Mouse (Mus musculus) hindbrain, embryonic 15.5 days (tissue): ENCODE results near the gene Selenoi. TPM values are rescaled to one million over a fixed set of nuclear protein-coding genes. Genes with fewer than 3 reads are reported as not detected.
A peak's percentile ranks its signal among the peaks of the same experiment; 100 is the strongest.

Experiments used
- ATAC-seq: fragments of 200-750 bp; cut with Nextera tagmentation; 2 replicates; pipeline ENCODE4 v1.8.0; 2017; ENCODE audit warnings: low read depth, moderate number of reproducible peaks, moderate TSS enrichment; ENCODE audit not compliant: low FRiP score
- H3K27ac ChIP-seq: fragments of 300-500 bp; sonication (generic); replicated peaks from 2 replicates; pipeline ENCODE4 v1.5.1; 2015; ENCODE audit warnings: mild to moderate bottlenecking, inconsistent platforms
- H3K27me3 ChIP-seq: fragments of 300-500 bp; sonication (generic); 2 replicates; pipeline ENCODE4 v1.6.1; 2015; ENCODE audit warnings: control low read depth, inconsistent platforms
- H3K36me3 ChIP-seq: fragments of 300-500 bp; sonication (generic); 2 replicates; pipeline ENCODE4 v1.6.1; 2015; ENCODE audit warnings: control low read depth, inconsistent platforms
- H3K4me1 ChIP-seq: fragments of 300-500 bp; sonication (generic); replicated peaks from 2 replicates; pipeline ENCODE4 v1.6.1; 2015; ENCODE audit warnings: control low read depth, inconsistent platforms
- H3K4me2 ChIP-seq: fragments of 300-500 bp; sonication (generic); 2 replicates; pipeline ENCODE4 v1.6.1; 2015; ENCODE audit warnings: moderate library complexity, mild to moderate bottlenecking, inconsistent platforms
- H3K4me3 ChIP-seq: fragments of 300-500 bp; sonication (generic); 2 replicates; pipeline ENCODE4 v1.5.1; 2015; ENCODE audit warnings: mild to moderate bottlenecking, inconsistent platforms
- H3K9ac ChIP-seq: fragments of 300-500 bp; sonication (generic); 2 replicates; pipeline ENCODE4 v1.6.1; 2015; ENCODE audit warnings: inconsistent platforms
- H3K9me3 ChIP-seq: fragments of 300-500 bp; sonication (generic); 2 replicates; pipeline ENCODE4 v1.6.1; 2016; ENCODE audit warnings: control low read depth, inconsistent platforms
- WGBS: fragments of 180-500 bp; shearing (Covaris S2); methylation state at CpG from one replicate; pipeline ENCODE4 v1.1.7; 2015; 5-methylcytosine and 5-hydroxymethylcytosine counted together
- polyA plus RNA-seq: library from polyadenylated mRNA; unstranded; fragments of >200 nt; fragmentation: Nextera tagmentation; extraction: Ambion mirVana; gene quantifications from 2 replicates; pipeline ENCODE4 v1.2.1, GENCODE M21; 2015

Selenoi gene
- 24.8 and 25.0 TPM in 2 replicates for polyA plus RNA-seq

- Histone ChIP-seq H3K9me3 (no peaks in the 10 kb centered on the region), H3K27ac (peak within 1 kb of the TSS; percentile 92), H3K4me2 (peak within 1 kb of the TSS; percentile 87), H3K36me3 (no peaks in the 10 kb centered on the region), H3K4me3 (peak within 1 kb of the TSS; percentile 80), H3K9ac (peak within 1 kb of the TSS; percentile 79), H3K4me1 (peaks cover 30% of the 10 kb centered on the region), H3K27me3 (no peaks in the 10 kb centered on the region)
- peak; percentile 100 for ATAC-seq
- WGBS = 3% methylated on average over 71 of the region's 71 CpGs
Observed at GRCm38 (mm10) chr5:30232271-30232971, at the start of gene Selenoi. TSS of gene Selenoi (plus strand) at chr5:30232581.

GRCm38 (mm10) chr5:30187687-30188485, 44.5 kb upstream of the Selenoi start:
- peaks cover 35% of the 10 kb centered on the region for H3K36me3 ChIP-seq
- H3K4me3 ChIP-seq = no peak overlapping the region
- no peak for ATAC-seq
- WGBS = 96% methylated on average over 12 of the region's 12 CpGs
- H3K27me3 ChIP-seq = no peaks in the 10 kb centered on the region
- no peak overlapping the region for H3K27ac ChIP-seq
- H3K4me1 ChIP-seq = no peaks in the 10 kb centered on the region
- no peak overlapping the region for H3K9ac ChIP-seq
- no peaks in the 10 kb centered on the region for H3K9me3 ChIP-seq
- H3K4me2 ChIP-seq = no peak overlapping the region

- Histone ChIP-seq H3K27me3 (no peaks in the 10 kb centered on the region), H3K9me3 (no peaks in the 10 kb centered on the region), H3K36me3 (peaks cover 5% of the 10 kb centered on the region)
Observed at GRCm38 (mm10) chr5:30192452-30192851, 39.9 kb upstream of the Selenoi start.

GRCm38 (mm10) chr5:30195340-30195739, 37.0 kb upstream of the Selenoi start:
- Histone ChIP-seq H3K4me2 (no peak overlapping the region), H3K36me3 (no peaks in the 10 kb centered on the region; the same call in 1 of the 2 replicates), H3K4me1 (no peaks in the 10 kb centered on the region), H3K9me3 (no peaks in the 10 kb centered on the region), H3K27me3 (no peaks in the 10 kb centered on the region), H3K4me3 (no peak overlapping the region), H3K27ac (no peak overlapping the region), H3K9ac (no peak overlapping the region)
- 90% methylated on average over 5 of the region's 5 CpGs for WGBS
- ATAC-seq = no peak

More at GRCm38 (mm10) chr5:30192452-30192851, 39.9 kb upstream of the Selenoi start:
- Histone ChIP-seq H3K4me3 (no peak overlapping the region), H3K4me1 (no peaks in the 10 kb centered on the region), H3K9ac (no peak overlapping the region), H3K4me2 (no peak overlapping the region), H3K27ac (no peak overlapping the region)
- ATAC-seq = no peak
- WGBS = 87% methylated on average over 1 of the region's 1 CpGs

- no peaks in the 10 kb centered on the region for H3K27me3 ChIP-seq
- no peak overlapping the region for H3K27ac ChIP-seq
- 85% methylated on average over 7 of the region's 7 CpGs for WGBS
- H3K9me3 ChIP-seq = no peaks in the 10 kb centered on the region
- 0 out of 2 replicates have a peak, but pooled peaks cover 5% of the 10 kb centered on the region for H3K4me1 ChIP-seq
- no peak for ATAC-seq
- no peak overlapping the region for H3K4me2 ChIP-seq
- H3K9ac ChIP-seq = no peak overlapping the region
- H3K36me3 ChIP-seq = no peaks in the 10 kb centered on the region
- H3K4me3 ChIP-seq = no peak overlapping the region
Observed at GRCm38 (mm10) chr5:30198257-30198656, 34.1 kb upstream of the Selenoi start.

- no peak overlapping the region for H3K27ac ChIP-seq
- H3K27me3 ChIP-seq = no peaks in the 10 kb centered on the region
- ATAC-seq = peak; percentile 71; the same call in 1 of the 2 replicates
- H3K9ac ChIP-seq = no peak overlapping the region
- no peaks in the 10 kb centered on the region for H3K36me3 ChIP-seq
- H3K4me3 ChIP-seq = no peak overlapping the region
- no peaks in the 10 kb centered on the region for H3K9me3 ChIP-seq
- H3K4me2 ChIP-seq = no peak overlapping the region
- 45% methylated on average over 5 of the region's 5 CpGs for WGBS
- 0 out of 2 replicates have a peak, but pooled peaks cover 5% of the 10 kb centered on the region for H3K4me1 ChIP-seq
Observed at GRCm38 (mm10) chr5:30201521-30201920, 30.9 kb upstream of the Selenoi start.

GRCm38 (mm10) chr5:30202221-30202620, 30.2 kb upstream of the Selenoi start:
- Histone ChIP-seq H3K9ac (no peak overlapping the region), H3K4me1 (0 out of 2 replicates have a peak, but pooled peaks cover 5% of the 10 kb centered on the region), H3K36me3 (no peaks in the 10 kb centered on the region), H3K4me2 (no peak overlapping the region), H3K4me3 (no peak overlapping the region), H3K9me3 (no peaks in the 10 kb centered on the region), H3K27ac (no peak overlapping the region), H3K27me3 (no peaks in the 10 kb centered on the region)
- 92% methylated on average over 7 of the region's 7 CpGs for WGBS
- ATAC-seq = no peak

- Histone ChIP-seq H3K4me2 (no peak overlapping the region), H3K4me3 (no peak overlapping the region), H3K27me3 (no peaks in the 10 kb centered on the region), H3K4me1 (0 out of 2 replicates have a peak, but pooled peaks cover 5% of the 10 kb centered on the region), H3K27ac (no peak overlapping the region), H3K36me3 (no peaks in the 10 kb centered on the region), H3K9me3 (no peaks in the 10 kb centered on the region), H3K9ac (no peak overlapping the region)
- WGBS = 79% methylated on average over 10 of the region's 10 CpGs
- no peak for ATAC-seq
Observed at GRCm38 (mm10) chr5:30203216-30203885, 29.0 kb upstream of the Selenoi start.

- Histone ChIP-seq H3K27me3 (no peaks in the 10 kb centered on the region), H3K4me3 (no peak overlapping the region), H3K9me3 (no peaks in the 10 kb centered on the region), H3K36me3 (no peaks in the 10 kb centered on the region), H3K27ac (no peak overlapping the region), H3K9ac (no peak overlapping the region), H3K4me1 (0 out of 2 replicates have a peak, but pooled peaks cover 5% of the 10 kb centered on the region), H3K4me2 (no peak overlapping the region)
- WGBS = 53% methylated on average over 1 of the region's 1 CpGs
- ATAC-seq = no peak
Observed at GRCm38 (mm10) chr5:30204441-30204840, 27.9 kb upstream of the Selenoi start.

- 0 out of 2 replicates have a peak, but pooled peaks cover 5% of the 10 kb centered on the region for H3K4me1 ChIP-seq
- no peak for ATAC-seq
- no peaks in the 10 kb centered on the region for H3K27me3 ChIP-seq
- no peaks in the 10 kb centered on the region for H3K36me3 ChIP-seq
- H3K4me3 ChIP-seq = no peak overlapping the region
- 75% methylated on average over 3 of the region's 3 CpGs for WGBS
- H3K9ac ChIP-seq = no peak overlapping the region
- no peak overlapping the region for H3K27ac ChIP-seq
- no peaks in the 10 kb centered on the region for H3K9me3 ChIP-seq
- no peak overlapping the region for H3K4me2 ChIP-seq
Observed at GRCm38 (mm10) chr5:30205034-30205433, 27.3 kb upstream of the Selenoi start.

GRCm38 (mm10) chr5:30205493-30205892, 26.9 kb upstream of the Selenoi start, which contains the start of gene Adgrf3:
TSS of gene Adgrf3 (minus strand) at chr5:30205722.
- H3K27me3 ChIP-seq = no peaks in the 10 kb centered on the region
- no peak within 1 kb of the TSS for H3K27ac ChIP-seq
- H3K4me1 ChIP-seq = 0 out of 2 replicates have a peak, but pooled peaks cover 5% of the 10 kb centered on the region
- no peaks in the 10 kb centered on the region for H3K36me3 ChIP-seq
- no peak within 1 kb of the TSS for H3K4me2 ChIP-seq
- whole genome bisulfite sequencing = 24% methylated on average over 5 of the region's 5 CpGs
- H3K9me3 ChIP-seq = no peaks in the 10 kb centered on the region
- no peak within 1 kb of the TSS for H3K4me3 ChIP-seq
- H3K9ac ChIP-seq = no peak within 1 kb of the TSS
- ATAC-seq = no peak
